Mouse (Mus musculus) R1 (cell line): ENCODE data around the gene Hsd3b7.
"Not testable (repeated sequence)": the region's sequence is repeated elsewhere in the genome, so short reads cannot be mapped to it uniquely, and the experiment has no call there.

Source experiments
- DNase-seq: peaks from one replicate; pipeline ENCODE4 v3.0.0-alpha.2; 2018; ENCODE audit warnings: low read depth, low spot score

The Hsd3b7 gene

DNA sequence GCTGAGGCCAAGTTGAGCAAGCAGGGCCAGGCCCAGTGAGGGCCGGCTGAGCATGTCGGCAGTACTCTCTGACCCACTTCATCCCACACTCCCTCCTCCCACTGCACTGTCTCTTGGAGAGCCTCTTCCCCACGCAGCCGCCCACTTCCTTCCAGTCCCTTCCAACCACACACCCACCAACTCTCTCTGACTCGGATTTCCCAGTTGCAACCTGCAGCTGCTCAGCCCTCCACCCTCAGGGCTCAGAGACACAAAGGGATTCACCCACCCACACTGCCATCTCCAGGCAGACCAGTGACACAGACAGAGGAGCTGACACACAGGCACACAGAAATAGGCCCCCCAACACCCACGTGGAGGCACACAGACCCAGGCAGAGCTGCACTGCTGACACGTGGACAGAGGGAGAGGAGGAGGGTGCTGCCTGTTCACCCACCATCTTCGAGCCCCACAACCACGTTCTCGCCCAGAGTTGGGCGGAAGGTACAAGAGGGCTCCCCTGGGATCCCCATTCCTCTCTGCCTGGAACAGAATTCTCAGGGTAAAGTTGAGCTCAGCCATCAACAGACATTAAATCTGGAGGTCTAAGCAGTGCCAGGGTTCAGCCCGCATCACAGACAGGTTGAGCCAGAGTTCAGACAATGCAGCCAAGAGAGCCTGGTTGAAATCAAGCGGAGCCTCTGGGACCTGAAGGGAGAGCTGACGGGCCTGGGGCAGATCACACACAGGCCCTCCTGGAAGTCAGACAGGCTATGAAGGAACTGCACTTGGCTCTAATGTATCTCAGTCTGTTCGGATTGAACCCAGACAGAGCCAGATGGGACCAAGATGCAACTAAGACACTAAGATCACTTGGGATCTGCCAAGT, 15.8 kb downstream of the Hsd3b7 start:
- peak; percentile 74 for DNase-seq

DNA sequence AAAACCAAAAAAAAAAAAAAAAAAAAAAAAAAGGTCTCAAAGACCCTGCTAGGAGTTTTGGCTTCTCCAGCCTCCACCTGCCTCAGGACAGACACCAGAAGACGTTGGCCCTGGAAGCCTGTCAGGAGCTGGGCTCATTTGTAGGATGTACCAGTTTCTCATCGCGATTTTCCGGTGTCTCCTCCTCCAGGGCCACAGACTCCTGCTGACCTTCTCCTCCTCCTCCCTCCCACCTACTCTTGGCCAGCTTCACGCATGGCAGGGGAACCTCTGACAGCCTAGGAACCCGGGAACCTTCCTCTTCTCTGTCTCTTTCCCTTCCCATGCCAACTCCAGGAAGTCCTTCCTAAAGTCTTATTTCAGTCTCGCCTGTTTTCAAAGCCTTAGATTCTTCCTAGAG, 16.6 kb downstream of the Hsd3b7 start:
- DNase-seq = no peak

DNA sequence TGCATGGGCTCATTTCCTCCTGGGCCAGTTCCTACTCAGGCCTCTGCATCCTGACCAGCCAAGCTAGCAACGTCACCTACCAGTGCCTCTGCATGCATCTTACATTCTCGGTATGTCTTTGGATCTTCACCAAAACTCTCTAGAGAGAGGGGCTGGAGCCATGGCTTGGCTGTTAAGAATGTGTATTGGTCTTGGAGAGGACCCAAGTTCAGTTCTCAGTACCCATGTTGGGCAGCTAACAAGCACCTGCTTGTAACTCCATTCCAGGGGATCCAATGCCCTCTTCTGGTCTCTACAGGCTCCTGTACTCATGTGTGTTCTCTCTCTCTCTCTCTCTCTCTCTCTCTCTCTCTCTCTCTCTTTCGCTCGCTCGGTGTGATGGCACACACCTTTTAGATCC, 17.4 kb downstream of the Hsd3b7 start:
- no peak for DNase-seq

DNA sequence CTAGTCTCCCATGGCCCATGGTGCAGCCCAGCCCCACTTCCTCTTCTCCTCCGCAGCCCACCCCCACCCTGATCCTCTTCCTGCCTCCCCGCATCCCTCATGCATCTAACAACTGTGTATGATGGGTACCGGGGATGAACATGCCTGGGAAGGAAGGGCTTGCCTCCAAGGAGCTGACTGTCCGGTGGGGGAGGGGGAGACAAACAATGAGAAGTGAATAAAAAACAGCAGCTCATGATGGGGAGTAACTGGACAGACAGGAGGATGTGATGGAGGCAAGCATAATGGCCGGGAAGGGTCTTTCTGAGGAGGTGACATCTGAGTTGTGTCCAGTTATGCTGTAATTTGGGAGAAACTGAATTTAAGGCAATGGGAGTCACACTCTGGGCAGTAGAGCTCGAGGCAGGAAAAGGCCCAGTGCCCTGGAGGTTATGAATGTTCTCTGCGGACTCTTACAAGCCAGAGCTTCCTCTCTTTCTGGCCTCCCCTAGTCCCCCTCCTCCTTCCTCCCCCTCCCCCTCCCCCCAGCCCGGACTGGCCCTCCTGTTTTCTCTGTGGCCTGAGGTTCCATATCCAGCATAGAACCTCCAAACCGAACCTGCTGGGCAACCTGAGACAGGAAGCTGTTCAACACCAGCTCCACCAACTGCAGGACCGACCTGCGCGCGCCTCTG, 20.6 kb downstream of the Hsd3b7 start:
- DNase-seq = no peak

DNA sequence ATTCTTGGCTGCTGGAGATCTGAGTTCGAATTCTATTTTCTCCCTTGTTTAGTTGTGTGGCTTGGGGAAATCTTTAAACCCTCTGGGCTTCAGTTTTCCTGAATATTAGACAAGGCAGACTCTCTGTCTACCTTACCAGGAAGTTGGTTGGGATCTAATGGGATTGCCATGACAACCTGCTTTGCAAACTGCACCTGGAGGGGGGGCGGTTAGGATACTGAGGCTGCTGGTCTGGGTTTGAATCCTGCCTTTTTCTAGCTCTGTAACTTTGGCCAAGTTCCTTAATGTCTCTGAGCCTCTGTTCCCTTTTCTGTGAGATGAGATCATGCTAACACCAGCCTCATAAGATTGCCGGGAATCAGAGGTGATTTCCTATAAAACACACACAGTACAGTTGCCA, 22.1 kb downstream of the Hsd3b7 start:
- DNase-seq = no peak

GRCm38 (mm10) chr7:127823236-127824171, 23.1 kb downstream of the Hsd3b7 start:
- no peak for DNase-seq

- peak; percentile 44 for DNase-seq
Measured at GRCm38 (mm10) chr7:127824176-127824871, 23.9 kb downstream of the Hsd3b7 start, which contains the start of the genes Stx4a and Stx1b. Gene Stx4a, plus strand, starts transcription at chr7:127824294. Gene Stx1b, minus strand, starts transcription at chr7:127824549.

GRCm38 (mm10) chr7:127835550-127835949, 35.1 kb downstream of the Hsd3b7 start:
- DNase-seq = no peak

DNA sequence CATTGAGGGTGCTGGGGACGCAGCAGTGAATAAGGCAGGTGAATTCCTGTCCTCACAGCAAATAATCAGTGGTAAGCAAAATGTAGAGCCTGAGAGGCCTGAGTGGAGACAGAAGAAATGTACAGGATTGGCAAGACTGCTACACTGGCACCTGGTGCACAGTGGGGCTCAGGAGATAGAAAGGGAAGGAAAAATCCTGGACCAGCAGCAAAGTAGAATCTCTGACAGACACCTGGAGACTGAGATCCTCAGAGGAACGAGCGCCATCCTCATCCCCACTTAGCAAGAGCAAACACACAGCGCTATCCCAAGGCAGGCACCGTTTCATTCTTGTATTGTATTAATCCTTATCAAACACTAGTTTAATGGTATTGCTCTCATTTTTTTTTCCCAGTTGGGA, 37.1 kb downstream of the Hsd3b7 start:
- DNase-seq = no peak

DNA sequence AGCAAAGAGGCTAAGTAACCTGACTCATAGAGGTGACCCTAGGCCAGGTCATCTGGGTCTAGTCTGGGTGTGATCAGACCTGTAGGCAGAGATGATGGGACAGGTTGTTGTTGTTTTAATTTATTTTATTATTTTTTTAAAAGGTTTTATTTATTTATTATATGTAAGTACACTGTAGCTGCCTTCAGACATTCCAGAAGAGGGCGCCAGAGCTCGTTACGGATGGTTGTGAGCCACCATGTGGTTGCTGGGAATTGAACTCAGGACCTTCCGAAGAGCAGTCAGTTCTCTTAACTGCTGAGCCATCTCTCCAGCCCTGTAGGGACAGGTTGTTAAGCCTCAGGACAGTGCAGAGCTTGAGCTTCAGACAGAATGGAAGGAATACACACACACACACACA, 37.5 kb downstream of the Hsd3b7 start:
- DNase-seq = peak; percentile 41

GRCm38 (mm10) chr7:127840031-127840430, 39.6 kb downstream of the Hsd3b7 start:
- not testable (repeated sequence) for DNase-seq

DNA sequence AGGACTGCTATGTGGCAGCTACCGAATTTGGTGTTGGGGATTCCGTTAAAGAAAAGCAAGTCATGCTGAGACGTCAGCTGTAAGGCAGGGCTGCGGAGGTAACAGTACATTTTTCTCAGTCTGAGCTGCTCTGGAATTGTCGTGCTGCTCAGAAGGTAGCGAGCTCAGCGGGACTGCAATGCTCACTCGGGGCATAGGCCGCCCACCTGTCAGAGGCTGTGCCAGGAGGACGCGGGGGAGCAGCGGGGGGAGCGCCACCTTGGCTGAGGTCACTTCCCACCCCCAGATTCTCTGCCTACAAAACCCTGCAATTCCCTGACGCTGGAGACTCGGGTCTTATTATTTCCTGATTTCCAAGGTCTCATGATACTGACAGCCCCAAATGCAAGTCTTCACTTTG, 40.5 kb downstream of the Hsd3b7 start:
- no peak for DNase-seq

DNA sequence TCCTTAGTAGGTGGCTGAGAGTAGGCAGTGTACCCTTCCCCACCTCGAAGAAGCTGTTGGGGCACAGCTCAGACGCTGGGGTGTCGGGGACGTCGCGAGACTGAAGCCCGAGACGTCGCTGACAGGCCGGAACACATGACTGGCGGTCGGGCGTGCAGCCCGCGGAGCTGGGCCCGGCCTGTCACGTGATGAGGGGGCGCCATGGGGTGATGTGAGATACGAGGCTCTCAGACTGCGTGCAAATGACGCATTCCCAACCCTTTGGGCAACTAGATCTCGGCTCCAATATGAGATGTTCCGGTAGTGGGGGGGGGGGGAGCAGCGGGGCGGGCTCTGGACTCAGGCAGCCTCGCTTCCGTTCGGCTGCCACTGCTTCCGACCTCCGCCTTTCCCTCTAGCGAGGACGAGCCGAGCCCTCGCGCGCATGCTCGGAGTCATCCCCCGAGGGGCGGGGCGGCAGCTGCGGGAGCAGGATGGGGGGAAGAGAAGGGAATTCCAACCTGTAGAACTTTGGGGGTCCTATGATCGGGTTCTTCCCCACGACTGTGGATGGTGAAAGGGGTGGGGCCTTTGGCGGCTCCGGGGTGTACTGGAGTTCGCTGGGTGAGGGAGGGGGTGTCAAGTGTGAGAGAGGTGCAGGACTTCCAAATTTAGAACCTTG, 41.1 kb downstream of the Hsd3b7 start:
- DNase-seq = peak; percentile 92

- peak; percentile 91 for DNase-seq
Measured at GRCm38 (mm10) chr7:127842001-127842718, 41.8 kb downstream of the Hsd3b7 start.

- no peak for DNase-seq
Measured at GRCm38 (mm10) chr7:127849973-127850875, 49.8 kb downstream of the Hsd3b7 start.

DNA sequence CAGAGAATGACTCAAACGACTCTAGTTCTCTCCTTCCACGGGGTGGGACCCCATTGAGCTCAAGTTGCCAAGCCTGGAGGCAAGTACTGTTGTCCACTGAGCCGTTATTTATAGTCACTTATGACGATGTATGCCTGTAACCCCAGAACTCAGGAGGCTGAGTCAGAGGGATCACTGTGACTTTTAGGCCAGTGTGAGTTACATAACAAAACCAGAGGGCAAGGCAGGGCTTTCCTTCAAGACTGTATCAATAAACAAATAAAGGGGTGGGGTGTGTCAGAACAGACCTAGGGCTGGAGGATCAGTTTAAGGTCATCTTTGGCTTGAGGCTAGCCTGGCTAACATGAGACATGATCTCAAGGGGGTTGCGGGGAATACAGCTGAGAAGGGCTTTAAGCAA, 50.5 kb downstream of the Hsd3b7 start:
- peak; percentile 43 for DNase-seq
